Mouse (Mus musculus) liver, embryonic 11.5 days (tissue): ENCODE results near the gene Meox1. TPM values are rescaled to one million over a fixed set of nuclear protein-coding genes. Genes with fewer than 3 reads are reported as not detected.

Source experiments
- ATAC-seq: fragments of 200-750 bp; cut with Nextera tagmentation; replicated peaks from 2 replicates; pipeline ENCODE4 v1.8.0; 2017; ENCODE audit warnings: moderate number of reproducible peaks, mild to moderate bottlenecking, moderate TSS enrichment, moderate library complexity; ENCODE audit not compliant: low FRiP score
- DNase-seq: peaks from one replicate; pipeline ENCODE4 v3.0.0-alpha.2; 2017; ENCODE audit warnings: low spot score
- H3K27ac ChIP-seq: fragments of 300-500 bp; sonication (generic); 2 replicates; pipeline ENCODE4 v1.5.1; 2014; ENCODE audit warnings: mild to moderate bottlenecking, low read depth, low read length, control low read depth
- H3K27me3 ChIP-seq: fragments of 300-500 bp; sonication (generic); replicated peaks from 2 replicates; pipeline ENCODE4 v1.6.1; 2014; ENCODE audit warnings: low read length, mixed read lengths; ENCODE audit not compliant: control insufficient read depth, insufficient read depth
- H3K36me3 ChIP-seq: fragments of 300-500 bp; sonication (generic); 2 replicates; pipeline ENCODE4 v1.6.1; 2014; ENCODE audit warnings: mild to moderate bottlenecking, low read length, moderate library complexity, mixed read lengths; ENCODE audit not compliant: control insufficient read depth, insufficient read depth
- H3K4me1 ChIP-seq: fragments of 300-500 bp; sonication (generic); replicated peaks from 2 replicates; pipeline ENCODE4 v1.6.1; 2014; ENCODE audit warnings: low read length, mixed read lengths; ENCODE audit not compliant: control insufficient read depth, insufficient read depth
- H3K4me2 ChIP-seq: fragments of 300-500 bp; sonication (generic); 2 replicates; pipeline ENCODE4 v1.6.1; 2014; ENCODE audit warnings: mild to moderate bottlenecking, control low read depth, moderate library complexity
- H3K4me3 ChIP-seq: fragments of 300-500 bp; sonication (generic); 2 replicates; pipeline ENCODE4 v1.5.1; 2014; ENCODE audit warnings: low read depth, low read length, control low read depth
- H3K9ac ChIP-seq: fragments of 300-500 bp; sonication (generic); 2 replicates; pipeline ENCODE4 v1.6.1; 2014; ENCODE audit warnings: low read depth, low read length, control low read depth
- H3K9me3 ChIP-seq: fragments of 300-500 bp; sonication (generic); 2 replicates; pipeline ENCODE4 v1.6.1; 2016; ENCODE audit warnings: low read length, inconsistent platforms, mixed read lengths; ENCODE audit not compliant: control insufficient read depth
- WGBS: fragments of 180-500 bp; shearing (Covaris S2); extraction: QIAGEN DNeasy Blood & Tissue Kit; methylation state at CpG from one replicate; pipeline ENCODE4 v1.1.7; 2014; 5-methylcytosine and 5-hydroxymethylcytosine counted together
- polyA plus RNA-seq: library from polyadenylated mRNA; unstranded; fragments of >200 nt; fragmentation: Nextera tagmentation; extraction: Ambion mirVana; gene quantifications from 2 replicates; pipeline ENCODE4 v1.2.1, GENCODE M21; 2014

Gene Meox1
- polyA plus RNA-seq, 1 experiment from 2014 or later, result 2.8 TPM

DNA sequence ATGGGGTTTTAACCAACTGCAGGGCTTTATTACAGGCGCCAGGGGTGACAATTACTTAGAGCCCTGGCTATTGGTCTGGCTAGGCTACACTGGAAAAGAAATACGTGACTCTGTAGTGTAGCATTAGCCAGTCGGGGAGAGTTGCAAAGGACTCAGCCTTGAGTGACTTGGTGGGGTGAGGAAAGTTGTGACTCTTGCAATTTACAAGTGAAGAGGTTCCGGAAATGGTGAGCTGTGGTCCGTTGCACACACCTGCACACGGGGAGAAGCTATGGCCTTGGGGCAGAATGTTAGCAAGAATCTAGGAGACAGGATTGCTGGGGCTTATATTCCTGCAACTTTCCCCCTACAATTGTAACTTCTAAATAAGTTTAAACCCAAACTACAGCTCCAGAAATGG lies 31.5 kb upstream of the Meox1 start:
- Histone ChIP-seq H3K27ac (no peak overlapping the region), H3K36me3 (no peaks in the 10 kb centered on the region), H3K4me3 (no peak overlapping the region), H3K4me1 (peaks cover 5% of the 10 kb centered on the region), H3K4me2 (no peak overlapping the region), H3K27me3 (0 out of 2 replicates have a peak, but pooled peaks cover 2% of the 10 kb centered on the region), H3K9ac (no peak overlapping the region), H3K9me3 (no peaks in the 10 kb centered on the region)
- ATAC-seq (no peak), DNase-seq (no peak)
- 72% methylated on average over 6 of the region's 6 CpGs for WGBS

DNA sequence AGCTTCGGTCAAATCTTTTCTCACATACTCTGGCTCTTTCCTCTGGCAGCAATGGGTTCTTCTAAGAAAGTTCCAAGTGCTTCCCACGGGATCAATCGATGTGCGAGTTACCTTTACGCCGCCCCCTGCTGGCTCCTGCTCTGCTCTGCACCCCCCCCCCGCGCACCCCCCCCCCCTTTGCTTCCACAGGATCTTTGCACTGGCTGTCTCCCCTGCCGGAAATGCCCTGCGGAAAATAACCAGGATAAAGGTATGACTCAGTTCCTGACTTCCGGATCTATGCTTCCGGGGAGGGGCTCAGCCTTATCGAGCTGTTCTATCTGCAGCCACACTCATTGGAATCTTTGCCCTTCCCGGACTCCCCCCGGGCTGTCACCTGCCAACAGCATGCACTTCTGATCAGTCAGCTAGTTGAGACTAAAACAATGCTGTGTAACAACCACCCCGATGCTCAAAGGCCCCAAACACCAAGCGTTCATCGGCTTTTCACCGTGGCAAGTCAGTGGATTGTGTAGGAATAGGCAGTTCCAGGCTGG lies 30.3 kb upstream of the Meox1 start:
- H3K4me2 ChIP-seq, result no peak overlapping the region
- WGBS, result 60% methylated on average over 19 of the region's 19 CpGs
- H3K4me1 ChIP-seq, result peaks cover 5% of the 10 kb centered on the region
- no peaks in the 10 kb centered on the region for H3K9me3 ChIP-seq
- H3K27me3 ChIP-seq, result 0 out of 2 replicates have a peak, but pooled peaks cover 2% of the 10 kb centered on the region
- no peaks in the 10 kb centered on the region for H3K36me3 ChIP-seq
- no peak overlapping the region for H3K27ac ChIP-seq
- no peak for ATAC-seq
- H3K4me3 ChIP-seq, result no peak overlapping the region
- DNase-seq, result no peak
- H3K9ac ChIP-seq, result no peak overlapping the region

DNA sequence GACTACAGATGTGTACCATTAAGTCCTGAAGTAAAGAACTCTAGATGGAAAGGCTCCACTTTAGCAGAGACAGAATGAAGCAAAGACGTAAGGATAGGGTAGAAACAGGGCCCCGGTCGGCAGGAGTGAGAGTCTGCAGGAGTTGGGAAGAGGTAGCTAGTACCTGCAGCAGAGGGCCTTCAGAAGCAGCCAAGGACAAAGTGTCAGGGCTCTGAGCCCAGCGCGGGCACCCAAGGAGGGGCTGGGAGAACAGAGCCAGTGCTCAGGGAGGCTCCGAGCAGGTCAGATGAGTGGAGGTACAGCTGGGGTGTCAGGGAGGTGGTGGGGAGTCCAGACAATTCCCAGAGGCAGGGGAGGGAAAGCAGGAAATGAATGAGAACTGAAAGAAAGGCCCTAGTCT lies 29.8 kb upstream of the Meox1 start:
- no peaks in the 10 kb centered on the region for H3K9me3 ChIP-seq
- H3K9ac ChIP-seq, result no peak overlapping the region
- H3K4me2 ChIP-seq, result no peak overlapping the region
- 72% methylated on average over 6 of the region's 6 CpGs for WGBS
- no peaks in the 10 kb centered on the region for H3K36me3 ChIP-seq
- DNase-seq (no peak), ATAC-seq (no peak)
- H3K4me1 ChIP-seq, result peaks cover 5% of the 10 kb centered on the region
- no peak overlapping the region for H3K27ac ChIP-seq
- no peak overlapping the region for H3K4me3 ChIP-seq
- 0 out of 2 replicates have a peak, but pooled peaks cover 2% of the 10 kb centered on the region for H3K27me3 ChIP-seq

GRCm38 (mm10) chr11:101921361-101921952 lies 27.3 kb upstream of the Meox1 start:
- WGBS, result 81% methylated on average over 12 of the region's 12 CpGs
- no peak overlapping the region for H3K4me2 ChIP-seq
- no peak overlapping the region for H3K9ac ChIP-seq
- no peaks in the 10 kb centered on the region for H3K9me3 ChIP-seq
- H3K4me3 ChIP-seq, result no peak overlapping the region
- H3K4me1 ChIP-seq, result no peaks in the 10 kb centered on the region
- ATAC-seq (no peak), DNase-seq (no peak)
- no peak overlapping the region for H3K27ac ChIP-seq
- 0 out of 2 replicates have a peak, but pooled peaks cover 2% of the 10 kb centered on the region for H3K27me3 ChIP-seq
- no peaks in the 10 kb centered on the region for H3K36me3 ChIP-seq

- Histone ChIP-seq H3K9ac (no peak overlapping the region), H3K4me1 (no peaks in the 10 kb centered on the region), H3K4me3 (no peak overlapping the region), H3K9me3 (no peaks in the 10 kb centered on the region), H3K36me3 (no peaks in the 10 kb centered on the region), H3K4me2 (no peak overlapping the region), H3K27ac (no peak overlapping the region), H3K27me3 (0 out of 2 replicates have a peak, but pooled peaks cover 1% of the 10 kb centered on the region)
- 3% methylated on average over 6 of the region's 6 CpGs for WGBS
- ATAC-seq (no peak), DNase-seq (peak; percentile 69)
Observed at GRCm38 (mm10) chr11:101919660-101920059, 25.5 kb upstream of the Meox1 start.

- peaks cover 6% of the 10 kb centered on the region for H3K27me3 ChIP-seq
- no peaks in the 10 kb centered on the region for H3K4me1 ChIP-seq
- 45% methylated on average over 3 of the region's 3 CpGs for WGBS
- H3K36me3 ChIP-seq, result no peaks in the 10 kb centered on the region
- H3K9ac ChIP-seq, result no peak overlapping the region
- DNase-seq, result no peak
- no peak overlapping the region for H3K4me2 ChIP-seq
- H3K4me3 ChIP-seq, result no peak overlapping the region
- H3K27ac ChIP-seq, result no peak overlapping the region
- no peaks in the 10 kb centered on the region for H3K9me3 ChIP-seq
- no peak for ATAC-seq
Observed at GRCm38 (mm10) chr11:101918609-101919008, 24.4 kb upstream of the Meox1 start.

DNA sequence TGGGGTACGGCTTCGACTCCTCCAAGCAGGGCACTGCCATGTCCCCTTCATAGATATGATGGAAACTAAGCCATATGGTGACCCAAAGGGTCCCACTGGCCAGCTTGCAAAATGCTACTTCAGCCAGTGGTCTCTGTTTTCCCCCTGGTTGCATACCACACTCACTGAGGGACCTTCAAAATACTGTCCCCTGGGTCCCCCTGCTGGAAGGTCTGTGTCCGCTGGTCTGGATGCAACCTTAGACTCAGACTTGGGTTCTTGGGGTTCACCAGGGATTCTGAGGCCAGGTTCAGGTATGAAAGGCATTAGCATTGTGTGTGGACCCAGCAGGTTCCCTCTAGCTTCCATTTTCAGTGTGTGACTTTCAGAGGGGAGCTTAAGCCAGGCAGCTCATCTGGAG lies 22.6 kb upstream of the Meox1 start:
- no peaks in the 10 kb centered on the region for H3K9me3 ChIP-seq
- 62% methylated on average over 3 of the region's 3 CpGs for WGBS
- DNase-seq, result no peak
- no peak overlapping the region for H3K9ac ChIP-seq
- H3K36me3 ChIP-seq, result no peaks in the 10 kb centered on the region
- H3K4me1 ChIP-seq, result no peaks in the 10 kb centered on the region
- no peak for ATAC-seq
- H3K4me3 ChIP-seq, result no peak overlapping the region
- H3K4me2 ChIP-seq, result no peak overlapping the region
- H3K27me3 ChIP-seq, result peaks cover 10% of the 10 kb centered on the region
- H3K27ac ChIP-seq, result no peak overlapping the region

DNA sequence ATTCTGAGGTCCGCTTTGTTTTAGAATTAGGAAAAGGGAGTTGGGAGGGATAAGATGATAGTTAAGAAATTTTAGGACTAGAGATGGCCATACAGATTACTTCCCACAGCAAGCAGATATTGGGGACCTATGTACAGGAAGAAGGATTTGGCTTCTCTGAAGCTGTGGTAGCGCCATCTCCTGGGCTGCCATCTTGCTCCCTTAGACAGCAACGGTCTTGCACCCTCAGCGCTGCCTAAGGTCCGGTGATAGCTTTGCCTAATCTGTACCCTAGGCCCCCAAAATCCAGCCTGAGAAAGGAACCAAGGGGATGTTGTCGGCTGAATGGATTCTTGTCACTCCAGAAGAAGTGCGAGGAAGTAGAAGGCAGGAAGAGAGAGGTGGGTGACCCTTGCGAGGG lies 19.4 kb upstream of the Meox1 start:
- ATAC-seq (no peak), DNase-seq (no peak)
- Histone ChIP-seq H3K9me3 (no peaks in the 10 kb centered on the region), H3K9ac (no peak overlapping the region), H3K4me1 (no peaks in the 10 kb centered on the region), H3K4me2 (no peak overlapping the region), H3K27ac (no peak overlapping the region), H3K4me3 (no peak overlapping the region), H3K27me3 (peaks cover 15% of the 10 kb centered on the region), H3K36me3 (no peaks in the 10 kb centered on the region)
- WGBS, result 50% methylated on average over 8 of the region's 8 CpGs

DNA sequence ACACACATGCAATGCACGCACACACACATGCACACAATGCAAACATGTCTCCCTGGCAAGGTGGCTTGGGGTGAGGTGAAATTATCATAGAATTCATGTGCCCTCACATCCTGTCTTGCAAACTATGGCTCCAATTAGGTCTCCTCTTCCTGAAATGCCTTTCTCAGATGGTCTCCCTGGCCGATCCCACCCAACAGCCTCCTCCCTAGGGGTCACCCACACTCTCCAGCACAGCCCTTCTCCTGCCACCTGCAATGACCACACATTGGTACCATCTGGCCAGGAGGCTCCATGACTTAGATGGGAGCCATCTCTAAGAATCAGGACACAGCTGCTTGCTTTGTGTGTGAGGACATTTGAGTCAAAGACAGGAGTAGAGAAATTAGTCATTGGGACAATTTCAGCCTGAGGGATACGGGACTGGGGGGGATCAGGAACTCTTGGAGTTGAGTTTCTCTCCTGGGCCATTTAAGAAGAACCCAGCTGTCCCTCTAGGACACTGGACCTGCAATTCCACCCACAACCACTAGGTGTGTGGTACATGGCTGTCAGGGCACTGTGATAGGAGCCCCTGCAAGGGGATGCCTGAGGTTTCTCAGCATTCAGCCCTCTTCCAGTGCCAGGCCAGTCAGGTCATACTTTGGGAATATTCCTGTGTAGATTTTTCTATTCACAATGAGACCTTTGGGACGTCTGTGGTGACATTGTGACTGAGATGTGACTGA lies 17.8 kb upstream of the Meox1 start:
- Histone ChIP-seq H3K9me3 (no peaks in the 10 kb centered on the region), H3K4me2 (no peak overlapping the region), H3K36me3 (no peaks in the 10 kb centered on the region), H3K9ac (no peak overlapping the region), H3K4me1 (no peaks in the 10 kb centered on the region), H3K27ac (no peak overlapping the region), H3K4me3 (no peak overlapping the region), H3K27me3 (peaks cover 15% of the 10 kb centered on the region)
- ATAC-seq, result no peak
- DNase-seq, result no peak
- 54% methylated on average over 4 of the region's 4 CpGs for WGBS
